Mouse (Mus musculus): ENCODE data around the gene Tcf25.
"Not testable (repeated sequence)": the region's sequence is repeated elsewhere in the genome, so short reads cannot be mapped to it uniquely, and the experiment has no call there.

Tcf25 gene

DNA sequence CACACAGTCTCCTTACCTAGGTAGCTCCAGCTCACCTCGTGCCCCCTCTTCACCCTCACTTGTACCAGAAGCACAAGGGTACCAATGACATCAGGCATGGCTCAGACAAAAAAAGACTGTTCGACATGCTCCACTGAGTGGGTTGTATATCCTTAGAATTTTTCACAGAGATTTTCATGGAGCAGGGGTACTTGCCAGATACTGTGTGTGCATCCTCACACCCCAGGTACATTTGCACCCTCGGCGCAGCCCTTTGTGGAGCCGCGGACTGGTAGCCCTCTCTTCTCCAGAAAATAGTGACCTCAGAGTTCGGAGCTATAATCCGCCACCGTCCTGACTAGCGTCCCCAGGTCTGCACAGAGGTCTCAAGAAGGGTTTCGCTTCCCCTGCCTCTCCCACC lies 37.2 kb downstream of the Tcf25 start:
- DNase-seq (ENCODE audit: low spot score in 2 of 2) = no peak

DNA sequence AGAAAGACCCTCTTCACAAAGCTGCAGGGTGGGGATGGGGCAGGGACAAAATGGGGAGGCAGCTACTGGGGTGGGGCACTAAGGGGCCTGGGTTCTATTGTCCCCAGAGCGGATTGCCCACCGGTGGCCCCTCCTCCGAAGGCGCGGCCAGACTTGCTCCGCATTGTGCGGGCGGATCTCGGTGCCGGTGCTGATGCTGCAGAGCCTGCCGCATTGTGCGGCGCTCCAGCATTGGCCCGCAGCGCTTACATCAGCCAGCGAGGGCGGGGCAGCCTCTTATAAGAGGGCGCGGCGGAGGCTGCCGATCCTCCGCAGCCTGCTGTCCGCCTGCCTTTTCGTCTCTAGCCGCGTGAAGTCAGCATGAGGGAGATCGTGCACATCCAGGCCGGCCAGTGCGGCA lies 37.7 kb downstream of the Tcf25 start, which contains the start of gene Tubb3:
Gene Tubb3, plus strand, starts transcription at position 179 of the 400 bp plus-strand sequence.
- peak; percentile 82 to 83 for DNase-seq (ENCODE audit: low spot score in 2 of 2)

DNA sequence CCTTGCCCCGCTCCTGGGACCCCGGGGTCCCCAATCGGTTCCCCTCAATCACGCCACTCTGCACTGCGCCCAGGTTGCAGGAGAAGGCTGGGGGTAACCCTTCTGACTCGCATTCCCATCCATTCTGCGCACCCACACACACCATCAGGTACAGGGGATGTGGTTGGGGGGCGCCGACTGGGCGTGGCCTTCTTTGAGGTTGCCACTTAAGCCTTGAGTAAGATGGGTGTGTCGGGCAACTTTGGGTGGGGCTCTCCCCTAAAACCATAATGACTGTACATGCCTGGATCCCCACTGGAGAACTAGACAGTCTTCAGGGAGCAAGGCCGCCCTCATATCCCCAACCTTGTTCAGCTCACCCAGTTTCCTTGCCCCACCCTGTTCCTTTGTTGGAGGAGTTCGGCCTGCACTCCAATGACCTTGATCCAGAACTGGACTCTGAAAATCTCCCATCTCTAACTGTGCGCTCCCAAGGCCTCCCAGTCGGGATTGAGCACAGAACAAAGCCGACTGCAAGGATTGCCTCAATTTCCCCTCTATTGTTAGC lies 38.3 kb downstream of the Tcf25 start:
- no peak for DNase-seq (ENCODE audit: low spot score in 2 of 2)

- peak in 1 of 2 experiments; percentile 59 for DNase-seq (ENCODE audit: low spot score in 2 of 2)
Measured at GRCm38 (mm10) chr8:123412560-123413170, 39.1 kb downstream of the Tcf25 start.

DNA sequence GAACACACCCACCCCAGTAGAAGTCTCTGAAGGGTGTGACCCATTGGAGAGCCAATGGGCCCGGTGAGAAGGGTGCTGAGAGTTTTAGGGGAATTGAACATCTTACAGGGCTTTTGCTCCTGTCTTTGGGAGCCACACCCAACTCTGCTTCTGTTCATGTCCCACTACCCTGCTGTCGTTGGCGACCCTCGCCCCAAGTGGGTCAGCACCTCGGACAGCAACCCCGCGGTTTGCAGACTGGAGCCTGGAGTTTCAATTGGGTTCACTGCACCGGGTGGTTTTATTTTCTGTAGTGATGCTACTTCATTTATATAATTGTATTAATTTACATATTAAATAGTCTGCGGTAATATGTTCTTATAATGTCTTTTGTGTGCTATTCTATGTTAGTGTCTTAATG lies 40.7 kb downstream of the Tcf25 start:
- DNase-seq (ENCODE audit: low spot score in 2 of 2) = no peak

GRCm38 (mm10) chr8:123414997-123415696 lies 41.6 kb downstream of the Tcf25 start:
- not testable (repeated sequence) for DNase-seq (ENCODE audit: low spot score in 2 of 2)

- no peak for DNase-seq (ENCODE audit: low spot score in 2 of 2)
Measured at GRCm38 (mm10) chr8:123415967-123416943, 42.7 kb downstream of the Tcf25 start.

GRCm38 (mm10) chr8:123416944-123417555 lies 43.5 kb downstream of the Tcf25 start:
- no peak for DNase-seq (ENCODE audit: low spot score in 2 of 2)

- DNase-seq (ENCODE audit: low spot score in 2 of 2) = no peak
Measured at GRCm38 (mm10) chr8:123419711-123420110, 46.2 kb downstream of the Tcf25 start.

DNA sequence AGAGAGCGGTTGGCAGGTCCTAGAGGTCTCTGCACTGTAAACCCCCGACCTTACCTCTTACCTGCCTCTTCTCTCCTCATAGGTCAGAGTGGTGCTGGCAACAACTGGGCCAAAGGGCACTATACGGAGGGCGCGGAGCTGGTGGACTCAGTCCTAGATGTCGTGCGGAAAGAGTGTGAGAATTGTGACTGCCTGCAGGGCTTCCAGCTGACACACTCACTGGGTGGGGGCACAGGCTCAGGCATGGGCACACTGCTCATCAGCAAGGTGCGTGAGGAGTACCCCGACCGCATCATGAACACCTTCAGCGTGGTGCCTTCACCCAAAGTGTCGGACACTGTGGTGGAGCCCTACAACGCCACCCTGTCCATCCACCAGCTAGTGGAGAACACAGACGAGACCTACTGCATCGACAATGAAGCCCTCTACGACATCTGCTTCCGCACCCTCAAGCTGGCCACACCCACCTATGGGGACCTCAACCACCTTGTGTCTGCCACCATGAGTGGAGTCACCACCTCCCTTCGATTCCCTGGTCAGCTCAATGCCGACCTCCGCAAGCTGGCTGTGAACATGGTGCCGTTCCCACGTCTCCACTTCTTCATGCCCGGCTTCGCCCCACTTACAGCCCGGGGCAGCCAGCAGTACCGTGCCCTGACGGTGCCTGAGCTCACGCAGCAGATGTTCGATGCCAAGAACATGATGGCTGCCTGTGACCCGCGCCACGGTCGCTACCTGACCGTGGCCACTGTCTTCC lies 47.1 kb downstream of the Tcf25 start:
- no peak for DNase-seq (ENCODE audit: low spot score in 2 of 2)

- no peak for DNase-seq (ENCODE audit: low spot score in 2 of 2)
Measured at GRCm38 (mm10) chr8:123421325-123421724, 47.8 kb downstream of the Tcf25 start.

DNA sequence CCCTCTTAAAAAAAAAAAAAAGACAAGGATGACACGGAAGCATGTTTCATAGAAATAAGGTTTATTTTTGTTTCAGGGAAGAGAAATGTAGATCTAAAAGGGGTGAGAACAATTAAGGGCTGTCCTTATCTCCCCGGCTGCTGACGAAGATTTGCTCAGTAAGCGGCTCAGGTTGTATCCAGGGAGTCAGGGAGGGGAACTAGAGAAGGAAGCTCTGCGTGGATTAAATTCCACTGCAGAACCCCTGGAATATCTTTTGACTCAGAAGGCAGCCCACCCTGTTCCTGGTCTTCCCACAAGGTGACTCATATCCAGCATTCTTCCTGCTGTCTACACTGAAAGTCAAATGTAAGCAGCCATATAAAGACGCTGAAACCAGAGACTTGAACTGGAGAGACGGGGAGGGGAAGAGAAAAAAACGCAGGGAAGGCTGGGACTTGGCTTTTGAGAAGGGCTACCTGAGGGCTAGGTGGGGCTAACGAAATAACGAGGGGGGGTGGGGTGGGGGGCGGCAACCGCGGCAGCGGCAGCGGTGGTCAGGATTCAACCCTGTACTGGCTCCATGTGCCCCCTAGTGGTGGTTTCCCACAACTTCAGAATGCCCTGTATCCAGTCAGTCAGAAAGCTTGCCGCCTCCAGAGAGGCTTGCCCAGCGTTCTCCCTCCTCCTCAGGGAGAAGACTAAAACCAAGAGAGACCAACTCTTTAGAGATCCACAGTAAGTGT lies 48.7 kb downstream of the Tcf25 start:
- peak in 1 of 2 experiments; percentile 68 for DNase-seq (ENCODE audit: low spot score in 2 of 2)

DNA sequence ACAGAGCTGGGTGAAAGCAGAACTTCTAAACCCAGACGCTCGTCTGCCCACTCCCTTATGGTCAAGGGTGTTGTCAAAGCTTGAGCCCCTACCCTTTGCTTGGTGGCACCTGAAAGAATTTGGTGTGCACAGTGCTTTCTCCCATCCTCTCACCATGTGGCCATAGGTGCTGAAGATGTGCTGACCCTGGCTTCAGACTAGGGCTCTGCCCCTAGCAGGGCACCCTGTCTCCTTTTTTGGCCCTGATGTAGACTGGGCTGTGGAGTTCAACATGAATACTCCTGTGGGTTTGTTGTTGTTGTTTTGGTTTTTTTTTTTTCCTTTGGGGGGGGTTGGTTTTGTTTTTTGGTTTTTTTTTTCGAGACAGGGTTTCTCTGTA lies 49.2 kb downstream of the Tcf25 start:
- no peak for DNase-seq (ENCODE audit: low spot score in 2 of 2)

GRCm38 (mm10) chr8:123423441-123423840 lies 49.9 kb downstream of the Tcf25 start, which contains the start of gene Def8:
Gene Def8, plus strand, starts transcription at chr8:123423527.
- no peak for DNase-seq (ENCODE audit: low spot score in 2 of 2)

DNA sequence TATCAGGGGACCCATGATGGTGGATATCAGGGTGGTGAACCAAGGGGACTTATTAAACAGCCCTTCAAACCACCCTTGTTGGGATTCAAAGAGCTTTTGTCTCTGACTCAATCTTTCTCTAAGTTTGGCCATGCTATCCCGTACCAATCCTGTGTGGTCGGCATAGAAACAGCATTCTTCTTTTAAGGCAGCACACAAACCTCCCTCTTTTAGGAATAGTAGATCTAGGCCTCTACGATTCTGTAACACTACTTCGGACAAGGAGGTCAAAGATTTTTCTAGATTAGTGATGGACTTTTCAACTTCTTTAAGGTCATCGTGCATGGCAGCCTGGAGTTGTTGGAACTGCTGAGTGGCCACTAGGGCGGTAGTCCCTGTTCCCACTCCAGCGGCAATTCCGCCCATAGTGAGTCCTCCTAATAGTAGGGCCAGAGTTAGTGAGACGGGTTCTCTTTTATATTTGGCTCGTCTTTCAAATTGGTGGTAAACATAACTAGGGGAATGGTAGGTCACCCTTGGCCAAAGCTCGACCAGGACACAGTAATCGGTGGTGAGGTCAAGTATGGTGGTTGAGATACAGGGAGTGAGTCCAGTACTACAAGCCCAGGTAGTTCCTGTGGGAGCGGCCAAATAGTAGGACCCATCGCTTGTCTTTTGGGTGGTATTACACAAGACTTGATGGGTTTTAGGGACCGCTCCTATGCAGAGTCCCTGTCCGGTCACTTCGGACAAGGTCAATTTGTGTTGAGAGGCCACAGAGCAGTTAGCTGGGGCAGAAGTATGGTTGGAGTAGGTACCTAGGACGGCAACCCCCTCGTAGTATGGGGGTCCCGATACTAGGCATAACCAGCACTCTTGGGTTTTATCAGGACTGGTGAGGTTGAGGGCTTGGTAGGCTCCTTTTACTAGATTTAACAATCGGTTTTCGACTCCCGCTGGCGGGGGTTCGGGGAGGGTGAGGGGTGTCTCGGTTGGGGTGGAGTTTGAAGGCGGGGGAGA lies 53.3 kb downstream of the Tcf25 start:
- no peak for DNase-seq (ENCODE audit: low spot score in 2 of 2)

DNA sequence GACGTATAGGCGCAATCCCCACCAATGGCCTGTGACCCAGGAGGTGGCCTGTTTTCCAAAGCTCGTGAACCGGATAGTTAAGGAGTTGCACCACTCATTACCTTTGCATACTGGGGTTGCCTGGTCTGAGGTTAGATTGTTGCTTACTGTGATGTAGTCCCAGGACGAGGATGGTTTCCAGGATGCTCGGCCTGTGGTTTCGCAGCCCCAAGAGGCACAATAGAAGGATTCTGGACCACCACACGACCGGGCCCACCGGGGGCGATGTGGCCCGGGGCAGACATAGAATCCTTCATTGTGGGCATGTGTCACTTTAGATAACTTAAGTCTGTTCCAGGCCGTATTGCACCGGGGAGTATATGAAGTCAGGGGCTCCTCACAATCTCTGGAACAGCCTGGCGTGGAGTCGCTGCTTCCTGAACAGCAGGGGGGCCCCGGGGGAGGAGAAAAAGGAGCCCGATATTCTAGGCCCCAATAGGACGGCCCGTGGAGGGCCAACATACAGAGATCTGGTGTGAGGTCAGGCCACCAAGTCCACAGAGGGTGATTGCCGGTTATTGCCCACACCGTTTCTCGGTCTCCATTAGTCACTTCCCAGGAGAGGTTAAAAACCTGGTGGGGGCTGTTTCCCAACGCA lies 54.2 kb downstream of the Tcf25 start:
- no peak for DNase-seq (ENCODE audit: low spot score in 2 of 2)

GRCm38 (mm10) chr8:123428343-123428893 lies 54.9 kb downstream of the Tcf25 start:
- DNase-seq (ENCODE audit: low spot score in 2 of 2) = no peak
